Mouse (Mus musculus): Measurements from ENCODE around the gene Pcnt. TPM values are rescaled to one million over a fixed set of nuclear protein-coding genes. Genes with fewer than 3 reads are reported as not detected.

Gene Pcnt
- polyA plus RNA-seq, 1 experiment: 11.5 TPM

DNA sequence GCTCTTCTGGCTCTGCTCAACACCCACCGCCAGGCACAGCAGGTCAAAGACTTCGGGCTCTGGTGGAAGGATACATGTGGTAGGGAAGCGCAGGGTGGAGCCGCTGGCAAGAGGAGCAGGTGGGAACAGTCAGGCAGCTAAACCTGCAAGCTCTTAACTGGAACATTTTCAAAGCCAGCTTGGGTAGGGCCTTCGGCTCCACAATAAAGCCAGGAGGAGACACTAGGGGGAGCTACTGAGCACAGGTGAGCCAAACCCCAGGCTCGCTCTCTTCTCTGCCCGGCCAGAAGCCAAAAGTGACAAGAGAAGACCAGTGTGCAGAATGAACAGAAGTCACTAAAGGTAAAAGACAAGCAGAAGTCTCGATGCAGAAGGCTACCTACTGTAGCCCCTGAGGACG lies 50.8 kb downstream of the Pcnt start:
- Histone ChIP-seq H3K36me3 (ENCODE audit: control insufficient read depth, insufficient read depth) (peaks cover 20% of the 10 kb centered on the region), H3K27me3 (ENCODE audit: control insufficient read depth, insufficient read depth, insufficient read length) (no peaks in the 10 kb centered on the region), H3ac (ENCODE audit: control insufficient read depth, insufficient read length) (no peak overlapping the region), H3K4me2 (ENCODE audit: low read depth) (no peak overlapping the region), H3K79me2 (ENCODE audit: control insufficient read depth, insufficient read depth) (no peaks in the 10 kb centered on the region), H3K4me3 (no peak overlapping the region)
- TF ChIP-seq MYOG (IDR thresholded peaks at IDR 0.05; ENCODE audit: control insufficient read depth in 1 of 3, insufficient read depth in 1 of 3, insufficient read length in 2 of 3, low read depth in 2 of 3) (no peak), MYOD1 (IDR thresholded peaks at IDR 0.05; ENCODE audit: control insufficient read depth in 1 of 3, insufficient read length in 2 of 3, low read depth in 2 of 3) (no peak), POLR2A (IDR thresholded peaks at IDR 0.05; ENCODE audit: insufficient read length, low read depth) (no peak), SRF (IDR thresholded peaks at IDR 0.05; ENCODE audit: control insufficient read depth, insufficient read length, low read depth) (no peak), POLR2AphosphoS2 (IDR thresholded peaks at IDR 0.05; ENCODE audit: insufficient read length, low read depth) (no peak), MAX (IDR thresholded peaks at IDR 0.05; ENCODE audit: low read depth) (no peak), TCF12 (IDR thresholded peaks at IDR 0.05; ENCODE audit: insufficient read depth, poor library complexity, severe bottlenecking) (no peak), E2F4 (IDR thresholded peaks at IDR 0.05; ENCODE audit: insufficient read depth) (no peak), TCF3 (IDR thresholded peaks at IDR 0.05; ENCODE audit: insufficient read length, low read depth) (no peak), USF1 (IDR thresholded peaks at IDR 0.05; ENCODE audit: low read depth) (no peak), CEBPB (IDR thresholded peaks at IDR 0.05; ENCODE audit: insufficient read depth, poor library complexity, severe bottlenecking) (no peak), REST (IDR thresholded peaks at IDR 0.05; ENCODE audit: insufficient read depth, insufficient read length) (no peak)

DNA sequence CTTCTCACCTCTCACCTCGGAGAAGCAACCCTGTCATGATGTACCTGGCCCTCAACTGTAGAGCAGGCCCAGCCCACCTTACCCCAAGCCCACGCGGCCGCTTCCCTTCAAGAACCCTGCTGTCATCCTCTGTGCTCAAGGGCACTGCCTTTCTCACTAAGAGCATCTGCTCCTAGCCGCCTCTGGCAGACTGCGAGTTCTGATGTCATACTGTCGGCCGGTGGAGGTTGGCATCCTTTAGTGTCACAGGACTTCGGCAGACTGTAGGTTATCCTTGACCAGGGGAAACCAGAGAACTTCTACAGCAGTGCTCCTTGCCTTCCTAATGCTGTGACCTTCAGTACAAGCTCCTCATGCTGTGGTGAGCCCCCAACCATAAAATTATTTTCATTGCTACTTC lies 51.4 kb downstream of the Pcnt start:
- Histone ChIP-seq H3K4me3 (no peak overlapping the region), H3K36me3 (ENCODE audit: control insufficient read depth, insufficient read depth) (peaks cover 25% of the 10 kb centered on the region), H3K79me2 (ENCODE audit: control insufficient read depth, insufficient read depth) (no peaks in the 10 kb centered on the region), H3K4me2 (ENCODE audit: low read depth) (no peak overlapping the region), H3K27me3 (ENCODE audit: control insufficient read depth, insufficient read depth, insufficient read length) (no peaks in the 10 kb centered on the region), H3ac (ENCODE audit: control insufficient read depth, insufficient read length) (no peak overlapping the region)
- TF ChIP-seq SRF (IDR thresholded peaks at IDR 0.05; ENCODE audit: control insufficient read depth, insufficient read length, low read depth): no peak
- no peak for TF ChIP-seq POLR2AphosphoS2 (IDR thresholded peaks at IDR 0.05; ENCODE audit: insufficient read length, low read depth)
- TF ChIP-seq MYOD1 (IDR thresholded peaks at IDR 0.05; ENCODE audit: control insufficient read depth in 1 of 3, insufficient read length in 2 of 3, low read depth in 2 of 3): no peak
- TF ChIP-seq REST (IDR thresholded peaks at IDR 0.05; ENCODE audit: insufficient read depth, insufficient read length): no peak
- TF ChIP-seq E2F4 (IDR thresholded peaks at IDR 0.05; ENCODE audit: insufficient read depth): no peak
- no peak for TF ChIP-seq POLR2A (IDR thresholded peaks at IDR 0.05; ENCODE audit: insufficient read length, low read depth)
- no peak for TF ChIP-seq TCF12 (IDR thresholded peaks at IDR 0.05; ENCODE audit: insufficient read depth, poor library complexity, severe bottlenecking)
- no peak for TF ChIP-seq CEBPB (IDR thresholded peaks at IDR 0.05; ENCODE audit: insufficient read depth, poor library complexity, severe bottlenecking)
- TF ChIP-seq MAX (IDR thresholded peaks at IDR 0.05; ENCODE audit: low read depth): no peak
- no peak for TF ChIP-seq MYOG (IDR thresholded peaks at IDR 0.05; ENCODE audit: control insufficient read depth in 1 of 3, insufficient read depth in 1 of 3, insufficient read length in 2 of 3, low read depth in 2 of 3)
- TF ChIP-seq USF1 (IDR thresholded peaks at IDR 0.05; ENCODE audit: low read depth): no peak
- TF ChIP-seq TCF3 (IDR thresholded peaks at IDR 0.05; ENCODE audit: insufficient read length, low read depth): no peak

DNA sequence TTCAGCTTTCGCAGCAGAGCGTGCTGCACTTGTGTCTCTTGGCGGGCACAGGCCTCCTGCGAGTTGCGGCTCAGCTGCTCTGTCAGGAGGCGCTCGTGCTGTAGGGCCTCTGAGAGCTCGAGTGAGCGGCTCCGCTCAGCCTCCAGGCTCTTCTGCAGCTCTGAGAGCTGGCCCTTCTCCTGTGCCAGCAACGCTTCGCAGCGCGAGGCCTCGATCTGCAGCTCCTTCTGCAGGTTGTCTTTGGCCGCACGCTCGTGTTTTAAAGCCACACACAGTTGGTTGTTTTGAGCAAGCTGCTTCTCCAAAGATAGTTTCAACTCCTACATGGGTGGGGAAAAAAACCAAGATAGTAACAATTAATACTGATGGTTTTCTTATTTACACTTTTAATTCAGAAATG lies 67.6 kb downstream of the Pcnt start:
- TF ChIP-seq USF1 (IDR thresholded peaks at IDR 0.05; ENCODE audit: low read depth): no peak
- no peak for TF ChIP-seq TCF3 (IDR thresholded peaks at IDR 0.05; ENCODE audit: insufficient read length, low read depth)
- TF ChIP-seq MAX (IDR thresholded peaks at IDR 0.05; ENCODE audit: low read depth): no peak
- no peak for TF ChIP-seq E2F4 (IDR thresholded peaks at IDR 0.05; ENCODE audit: insufficient read depth)
- TF ChIP-seq CEBPB (IDR thresholded peaks at IDR 0.05; ENCODE audit: insufficient read depth, poor library complexity, severe bottlenecking): no peak
- no peak for TF ChIP-seq POLR2AphosphoS2 (IDR thresholded peaks at IDR 0.05; ENCODE audit: insufficient read length, low read depth)
- TF ChIP-seq SRF (IDR thresholded peaks at IDR 0.05; ENCODE audit: control insufficient read depth, insufficient read length, low read depth): no peak
- no peaks in the 10 kb centered on the region for H3K79me2 ChIP-seq (ENCODE audit: control insufficient read depth, insufficient read depth)
- no peaks in the 10 kb centered on the region for H3K27me3 ChIP-seq (ENCODE audit: control insufficient read depth, insufficient read depth, insufficient read length)
- H3K4me3 ChIP-seq: no peak overlapping the region
- H3ac ChIP-seq (ENCODE audit: control insufficient read depth, insufficient read length): no peak overlapping the region
- peaks cover 32% of the 10 kb centered on the region for H3K36me3 ChIP-seq (ENCODE audit: control insufficient read depth, insufficient read depth)
- no peak overlapping the region for H3K4me2 ChIP-seq (ENCODE audit: low read depth)

GRCm38 (mm10) chr10:76371736-76372135 lies 70.8 kb downstream of the Pcnt start:
- Histone ChIP-seq H3K27me3 (ENCODE audit: control insufficient read depth, insufficient read depth, insufficient read length) (no peaks in the 10 kb centered on the region), H3ac (ENCODE audit: control insufficient read depth, insufficient read length) (no peak overlapping the region), H3K79me2 (ENCODE audit: control insufficient read depth, insufficient read depth) (no peaks in the 10 kb centered on the region), H3K4me3 (no peak overlapping the region), H3K4me2 (ENCODE audit: low read depth) (no peak overlapping the region), H3K36me3 (ENCODE audit: control insufficient read depth, insufficient read depth) (peaks cover 18% of the 10 kb centered on the region)
- TF ChIP-seq MYOD1 (IDR thresholded peaks at IDR 0.05; ENCODE audit: control insufficient read depth in 1 of 3, insufficient read length in 2 of 3, low read depth in 2 of 3) (no peak), TCF12 (IDR thresholded peaks at IDR 0.05; ENCODE audit: insufficient read depth, poor library complexity, severe bottlenecking) (no peak), CEBPB (IDR thresholded peaks at IDR 0.05; ENCODE audit: insufficient read depth, poor library complexity, severe bottlenecking) (no peak), POLR2A (IDR thresholded peaks at IDR 0.05; ENCODE audit: insufficient read length, low read depth) (no peak), USF1 (IDR thresholded peaks at IDR 0.05; ENCODE audit: low read depth) (no peak), E2F4 (IDR thresholded peaks at IDR 0.05; ENCODE audit: insufficient read depth) (no peak), REST (IDR thresholded peaks at IDR 0.05; ENCODE audit: insufficient read depth, insufficient read length) (no peak), SRF (IDR thresholded peaks at IDR 0.05; ENCODE audit: control insufficient read depth, insufficient read length, low read depth) (no peak), MYOG (IDR thresholded peaks at IDR 0.05; ENCODE audit: control insufficient read depth in 1 of 3, insufficient read depth in 1 of 3, insufficient read length in 2 of 3, low read depth in 2 of 3) (no peak), TCF3 (IDR thresholded peaks at IDR 0.05; ENCODE audit: insufficient read length, low read depth) (no peak), POLR2AphosphoS2 (IDR thresholded peaks at IDR 0.05; ENCODE audit: insufficient read length, low read depth) (no peak), MAX (IDR thresholded peaks at IDR 0.05; ENCODE audit: low read depth) (no peak)

Data from myocyte (in vitro differentiated cells).